Mouse (Mus musculus) kidney, adult 10 weeks (tissue): ENCODE measurements around the gene Rab26. TPM values are rescaled to one million over a fixed set of nuclear protein-coding genes. Genes with fewer than 3 reads are reported as not detected.

Experiments
- polyA plus RNA-seq: library from polyadenylated mRNA; stranded (reverse); fragments of 350-450 nt; fragmentation: Illumina TruSeq; extraction: RNeasy Lipid Tissue Mini Kit (QIAGEN cat#74804); gene quantifications from one replicate; pipeline ENCODE4 v1.2.3, GENCODE M21; 2014; ENCODE audit warnings: low read depth, low replicate concordance

Gene Rab26
- not detected for polyA plus RNA-seq

DNA sequence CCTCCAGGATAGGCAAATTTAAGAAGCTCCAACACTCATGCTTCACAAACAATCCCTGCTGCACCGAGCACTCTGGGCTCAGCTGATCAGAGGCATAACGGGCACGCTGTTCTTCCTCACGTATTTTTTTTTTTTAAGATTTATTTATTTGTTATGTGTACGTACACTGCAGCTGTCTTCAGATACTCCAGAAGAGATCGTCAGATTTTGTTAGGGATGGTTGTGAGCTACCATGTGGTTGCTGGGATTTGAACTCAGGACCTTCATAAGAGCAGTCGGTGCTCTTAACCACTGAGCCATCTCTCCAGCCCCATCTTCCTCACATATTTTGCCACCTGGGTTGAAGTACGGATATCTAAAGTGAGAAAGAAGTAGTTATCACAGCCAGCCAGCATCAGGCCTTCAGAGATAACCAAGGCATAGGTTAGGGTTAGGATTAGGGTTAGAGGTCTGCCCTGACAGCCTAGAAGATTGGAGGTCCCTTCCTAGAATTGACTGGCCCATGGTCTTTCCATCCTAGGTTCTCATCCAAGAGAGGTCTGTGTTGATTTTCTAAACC, at the start of gene Rab26:
Gene Rab26, minus strand, starts transcription at position 51 of the 559 bp plus-strand sequence.

DNA sequence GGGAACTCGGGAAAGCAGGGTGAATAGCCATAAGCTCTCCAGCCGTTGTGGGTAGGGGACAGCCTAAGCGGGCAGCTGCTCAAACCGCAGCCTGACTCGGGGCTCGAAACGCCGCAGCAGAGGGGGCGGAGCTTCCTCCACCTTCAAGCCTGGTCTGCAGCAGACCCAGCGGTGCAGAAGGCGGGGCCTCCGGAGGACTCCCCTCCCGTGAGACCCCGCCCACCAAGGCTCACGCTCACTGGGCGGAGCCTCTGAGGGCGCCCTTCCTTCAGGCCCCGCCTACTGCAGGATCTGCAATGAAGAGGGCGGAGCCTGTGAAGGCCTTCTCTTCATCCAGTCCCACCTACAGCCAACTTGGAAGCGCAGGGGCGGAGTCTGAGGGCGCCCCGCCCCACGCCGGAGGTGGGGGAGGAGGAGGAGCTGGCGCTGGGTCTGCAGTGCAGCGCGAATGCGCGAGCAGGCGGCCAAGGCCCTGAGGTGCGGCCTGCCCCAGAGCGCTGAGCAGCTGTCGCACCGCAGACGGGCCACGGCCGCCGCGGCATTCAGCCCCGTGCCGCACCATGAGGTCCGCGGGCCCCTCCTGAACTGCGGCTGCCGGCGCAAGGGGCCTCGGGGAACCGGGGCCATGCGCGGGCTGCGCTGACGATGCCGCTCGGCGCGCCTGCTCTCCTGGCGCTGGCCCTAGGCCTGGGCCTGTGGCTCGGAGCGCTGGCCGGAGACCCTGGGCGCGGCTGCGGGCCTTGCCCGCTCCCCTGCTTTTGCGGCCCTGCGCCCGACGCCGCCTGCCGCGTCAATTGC, 15.8 kb upstream of the Rab26 start, which contains the start of gene Pkd1:
Gene Pkd1, plus strand, starts transcription at position 217 of the 798 bp plus-strand sequence.

DNA sequence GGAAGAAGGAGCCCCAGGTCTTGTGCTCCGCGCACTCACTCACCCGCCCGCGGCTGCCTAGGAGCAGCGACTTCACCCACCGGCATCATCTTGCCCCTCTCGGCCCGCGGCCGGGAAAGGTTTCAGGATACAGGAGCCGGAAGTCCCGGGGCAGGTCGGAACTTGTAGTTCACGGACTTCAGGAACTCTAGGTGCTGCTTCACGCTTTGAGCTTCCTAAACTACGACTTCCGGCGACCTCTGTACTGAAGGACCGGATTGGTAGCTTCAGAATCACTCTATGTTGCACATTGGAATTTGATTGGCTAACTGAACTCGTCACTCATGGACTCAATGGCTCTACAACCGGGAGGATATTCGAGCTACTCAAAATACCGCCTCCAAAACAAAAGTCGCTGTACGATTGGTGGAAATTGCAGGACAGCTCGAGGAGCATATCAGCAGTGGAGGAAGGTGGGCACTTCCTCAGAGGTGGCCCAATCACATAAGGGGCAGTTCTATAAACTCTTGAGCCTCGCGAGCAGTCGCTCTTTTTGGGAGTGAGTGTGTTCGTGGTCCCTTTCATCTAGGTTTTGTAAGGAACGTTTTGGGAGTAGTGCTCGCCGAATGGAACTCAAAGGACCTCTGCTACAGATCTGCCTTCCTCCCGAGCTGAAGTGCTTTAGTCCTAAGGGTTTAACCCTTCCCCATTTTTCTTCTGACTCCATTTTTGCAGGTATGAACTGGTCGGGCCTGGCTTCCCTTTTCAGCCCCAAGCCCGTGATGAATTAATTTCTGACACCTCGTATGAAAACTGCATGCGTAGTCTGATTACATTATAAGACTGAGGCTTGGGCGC, 6.1 kb downstream of the Rab26 start, which contains the start of gene Traf7:
Gene Traf7, minus strand, starts transcription at position 216 of the 837 bp plus-strand sequence.

DNA sequence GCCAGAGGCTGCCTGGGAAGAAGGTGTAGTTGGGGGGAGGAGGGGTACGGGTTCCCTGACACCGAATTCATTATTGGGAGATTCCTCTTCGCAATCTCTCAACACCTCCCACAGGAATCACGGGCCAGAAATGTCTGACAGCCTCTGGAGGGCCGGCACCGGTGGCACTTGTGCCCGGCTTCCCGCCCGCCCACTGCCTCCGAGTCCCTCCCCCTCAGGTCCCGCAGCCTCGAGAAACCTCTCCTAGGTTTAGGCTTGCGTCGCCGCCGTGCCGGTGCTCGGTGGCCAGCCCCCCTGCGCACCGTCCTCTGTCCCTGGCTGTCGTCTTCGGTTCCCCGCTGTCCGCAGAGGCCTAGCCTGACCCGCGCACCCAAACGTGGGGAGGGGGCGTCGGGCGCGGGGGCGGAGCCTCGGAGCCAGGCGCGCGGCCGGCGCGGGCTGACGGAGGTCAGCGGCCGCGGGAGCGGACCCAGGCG, 45.8 kb downstream of the Rab26 start, which contains the start of gene Caskin1:
Gene Caskin1, plus strand, starts transcription at position 416 of the 476 bp plus-strand sequence.

DNA sequence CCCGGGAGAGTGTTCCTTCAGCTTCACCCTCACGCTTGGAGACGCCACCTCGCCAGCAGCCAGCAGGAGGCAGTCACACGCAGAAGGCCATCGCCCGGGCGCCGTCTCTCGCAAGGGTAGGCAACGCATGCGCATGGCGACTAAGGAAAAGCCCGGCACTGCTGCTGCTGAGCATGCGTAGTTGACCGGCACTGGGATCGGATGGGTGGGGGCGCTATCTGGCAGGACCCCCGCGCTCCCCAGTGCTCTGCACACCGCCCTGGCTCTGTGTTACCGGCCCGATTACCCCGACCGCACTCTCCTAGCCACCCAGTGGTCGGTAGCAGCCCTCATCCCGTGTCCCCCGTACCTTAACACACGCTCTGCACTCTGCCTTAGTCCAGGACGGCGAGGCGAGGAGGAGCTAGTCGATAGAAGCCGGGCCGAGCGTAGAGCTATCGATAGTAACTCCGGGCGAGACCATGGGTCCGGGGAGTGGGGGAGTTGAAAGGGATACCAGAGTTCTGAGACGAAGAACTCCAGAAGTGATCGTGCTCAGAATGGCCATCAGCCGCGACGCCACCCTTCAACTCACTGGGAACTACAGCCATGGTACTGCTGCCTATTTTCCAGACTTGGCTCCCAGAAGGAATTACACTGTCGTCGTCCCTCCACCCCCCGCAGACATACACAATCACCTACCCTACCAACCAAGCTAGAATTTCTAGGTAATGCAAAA, 55.2 kb downstream of the Rab26 start, which contains the start of gene Mlst8:
Gene Mlst8, minus strand, starts transcription at position 416 of the 718 bp plus-strand sequence.

Other genes with a start within 250 kb of the Rab26 start
- 0.53 TPM for gene Abca17, start 183.1 kb downstream of the Rab26 start, polyA plus RNA-seq
- gene Abca3, start 182.3 kb downstream of the Rab26 start, polyA plus RNA-seq = 18.1 TPM
- 33.1 TPM for gene Rnps1, start 119.6 kb downstream of the Rab26 start, polyA plus RNA-seq
- gene Eci1, start 107.6 kb downstream of the Rab26 start, polyA plus RNA-seq = 43.3 TPM
- gene Dnase1l2, start 91.1 kb downstream of the Rab26 start, polyA plus RNA-seq = 0.57 TPM
- gene E4f1, start 63.9 kb downstream of the Rab26 start, polyA plus RNA-seq = 0.40 TPM
- 14.7 TPM for gene Pgp, start 63.8 kb downstream of the Rab26 start, polyA plus RNA-seq
- gene Bricd5, start 60.3 kb downstream of the Rab26 start, polyA plus RNA-seq = not detected
- gene Mlst8, start 55.1 kb downstream of the Rab26 start, polyA plus RNA-seq = 2.4 TPM
- gene Caskin1, start 45.6 kb downstream of the Rab26 start, polyA plus RNA-seq = not detected
- 1.9 TPM for gene Traf7, start 6.3 kb downstream of the Rab26 start, polyA plus RNA-seq
- 4.7 TPM for gene Pkd1, start 15.6 kb upstream of the Rab26 start, polyA plus RNA-seq
- gene Tsc2, start 98.4 kb upstream of the Rab26 start, polyA plus RNA-seq = 11.8 TPM
- gene Nthl1, start 98.5 kb upstream of the Rab26 start, polyA plus RNA-seq = 0.28 TPM
- 11.1 TPM for gene Slc9a3r2, start 116.1 kb upstream of the Rab26 start, polyA plus RNA-seq
- gene Npw, start 124.2 kb upstream of the Rab26 start, polyA plus RNA-seq = not detected
- gene Zfp598, start 135.5 kb upstream of the Rab26 start, polyA plus RNA-seq = 1.0 TPM
- gene Syngr3, start 155.7 kb upstream of the Rab26 start, polyA plus RNA-seq = 0.32 TPM
- 9.9 TPM for gene Gfer, start 161.9 kb upstream of the Rab26 start, polyA plus RNA-seq
- gene Noxo1, start 162.0 kb upstream of the Rab26 start, polyA plus RNA-seq = 1.4 TPM
- gene Tbl3, start 173.4 kb upstream of the Rab26 start, polyA plus RNA-seq = not detected
- not detected for gene Rnf151, start 183.9 kb upstream of the Rab26 start, polyA plus RNA-seq
- gene Rps2, start 183.9 kb upstream of the Rab26 start, polyA plus RNA-seq = 425 TPM
- 205 TPM for gene Ndufb10, start 190.3 kb upstream of the Rab26 start, polyA plus RNA-seq
- gene Rpl3l, start 193.6 kb upstream of the Rab26 start, polyA plus RNA-seq = not detected
- gene Msrb1, start 202.4 kb upstream of the Rab26 start, polyA plus RNA-seq = 5.7 TPM
- gene Hs3st6, start 218.8 kb upstream of the Rab26 start, polyA plus RNA-seq = not detected